Mouse (Mus musculus) liver, embryonic 14.5 days (tissue): ENCODE measurements around the gene Plcd3.

ENCODE experiments used
- CTCF ChIP-seq: IDR thresholded peaks from 2 replicates; pipeline ENCODE4 v1.5.1; 2016; ENCODE audit warnings: antibody characterized with exemption, low read depth, control low read depth
- EP300 ChIP-seq: IDR thresholded peaks from 2 replicates; pipeline ENCODE4 v1.6.1; 2016; ENCODE audit warnings: antibody characterized with exemption, low read depth

GRCm38 (mm10) chr11:103131701-103132575 lies 30.5 kb upstream of the Plcd3 start, which contains the start of gene Hexim2:
- no peak for TF ChIP-seq CTCF
- TF ChIP-seq EP300: no peak
